Mouse (Mus musculus) gastrocnemius, adult 2 months (tissue): ENCODE measurements around the gene Cx3cr1. TPM values are rescaled to one million over a fixed set of nuclear protein-coding genes. Genes with fewer than 3 reads are reported as not detected.
A peak's percentile ranks its signal among the peaks of the same experiment; 100 is the strongest.

ENCODE experiments used
- DNase-seq: peaks from one replicate; pipeline ENCODE4 v3.0.0; 2022
- H3K27ac ChIP-seq: fragments of 200-600 bp; 2 replicates; pipeline ENCODE4 v1.8.1; 2022; ENCODE audit warnings: mild to moderate bottlenecking
- H3K4me3 ChIP-seq: fragments of 200-600 bp; 2 replicates; pipeline ENCODE4 v1.8.1; 2022; ENCODE audit warnings: mild to moderate bottlenecking, moderate library complexity
- CTCF ChIP-seq: fragments of 200-600 bp; IDR thresholded peaks from 2 replicates; pipeline ENCODE4 v1.8.1; 2022; ENCODE audit warnings: antibody characterized with exemption, mild to moderate bottlenecking, moderate library complexity
- intact Hi-C: fragments of 180-260 bp; cut with DNase I; formaldehyde crosslinking; loops from one replicate; pipeline ENCODE4 v1.15.1; 2025
- total RNA-seq, 2 experiments: library from RNA; stranded (reverse); gene quantifications; 2 replicates each; pipeline ENCODE4 v1.2.3; 2021

Cx3cr1 gene
- total RNA-seq, 2 experiments from 2014 or later = 0.15 to 0.20 TPM

DNA sequence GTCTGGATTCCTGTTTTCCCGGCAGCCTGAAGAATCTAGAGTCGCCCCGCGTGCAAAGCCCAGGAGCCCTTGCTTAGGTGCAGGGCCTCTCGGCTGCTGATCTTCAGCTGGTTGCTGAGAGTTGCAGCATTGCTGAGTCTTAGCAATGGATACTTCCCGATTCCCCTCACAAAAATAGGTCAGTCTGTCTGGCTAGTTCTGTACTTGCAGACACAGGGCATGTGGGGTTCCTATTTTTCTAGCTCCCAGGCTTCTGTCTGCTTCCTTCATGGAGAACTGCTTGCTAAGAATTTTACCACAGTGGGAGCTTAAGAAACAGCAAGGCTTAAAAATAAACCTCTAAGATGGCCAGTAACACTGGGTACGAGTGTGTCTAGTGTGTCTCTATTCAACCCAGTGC lies 32.3 kb downstream of the Cx3cr1 start:
- no peak for TF ChIP-seq CTCF
- no peak overlapping the region for H3K4me3 ChIP-seq
- DNase-seq = no peak
- H3K27ac ChIP-seq = no peak overlapping the region
- intact Hi-C loops = no loop called here

- H3K27ac ChIP-seq = no peak overlapping the region
- DNase-seq = no peak
- no peak for TF ChIP-seq CTCF
Measured at GRCm38 (mm10) chr9:120034375-120034774, 35.3 kb downstream of the Cx3cr1 start.

DNA sequence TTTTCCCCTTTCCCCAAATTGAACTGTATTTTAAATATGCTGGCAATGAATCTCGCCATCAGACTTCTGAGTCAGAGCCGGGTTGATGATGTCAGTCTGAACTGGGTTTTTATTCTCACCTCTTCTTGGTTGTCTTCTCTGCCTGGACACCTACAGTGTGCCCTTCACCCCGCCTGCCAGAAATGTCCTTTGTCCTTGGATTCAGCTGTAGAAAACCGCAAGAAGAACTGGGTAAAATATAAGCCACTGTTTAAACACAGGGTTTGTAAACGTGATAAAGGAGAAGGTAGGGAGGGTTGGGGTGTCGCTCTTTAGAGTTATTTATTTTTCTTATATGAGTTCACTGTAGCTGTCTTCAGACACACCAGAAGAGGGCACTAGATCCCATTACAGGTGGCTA lies 37.0 kb downstream of the Cx3cr1 start:
- TF ChIP-seq CTCF = no peak
- Histone ChIP-seq H3K4me3 (no peak overlapping the region), H3K27ac (no peak overlapping the region)
- intact Hi-C loops = no loop called here
- DNase-seq = no peak

More at GRCm38 (mm10) chr9:120034375-120034774, 35.3 kb downstream of the Cx3cr1 start:
- intact Hi-C loops = no loop called here
- no peak overlapping the region for H3K4me3 ChIP-seq

GRCm38 (mm10) chr9:120030421-120030820 lies 39.3 kb downstream of the Cx3cr1 start:
- intact Hi-C loops = no loop called here
- Histone ChIP-seq H3K27ac (no peak overlapping the region), H3K4me3 (no peak overlapping the region)
- TF ChIP-seq CTCF = no peak
- DNase-seq = no peak

- DNase-seq = no peak
- intact Hi-C loops = no loop called here
- no peak for TF ChIP-seq CTCF
- Histone ChIP-seq H3K27ac (no peak overlapping the region), H3K4me3 (no peak overlapping the region)
Measured at GRCm38 (mm10) chr9:120029880-120030279, 39.8 kb downstream of the Cx3cr1 start.

- intact Hi-C loops = loop anchor here (1.0 kb wide), 2 partner anchors 46 to 71 kb away; no protein-coding TSS in a partner anchor
- Histone ChIP-seq H3K27ac (peak overlapping the region; percentile 91), H3K4me3 (peak overlapping the region; percentile 52)
- peak; percentile 73 for TF ChIP-seq CTCF
- peak; percentile 80 for DNase-seq
Measured at GRCm38 (mm10) chr9:120027401-120028151, 42.1 kb downstream of the Cx3cr1 start.

DNA sequence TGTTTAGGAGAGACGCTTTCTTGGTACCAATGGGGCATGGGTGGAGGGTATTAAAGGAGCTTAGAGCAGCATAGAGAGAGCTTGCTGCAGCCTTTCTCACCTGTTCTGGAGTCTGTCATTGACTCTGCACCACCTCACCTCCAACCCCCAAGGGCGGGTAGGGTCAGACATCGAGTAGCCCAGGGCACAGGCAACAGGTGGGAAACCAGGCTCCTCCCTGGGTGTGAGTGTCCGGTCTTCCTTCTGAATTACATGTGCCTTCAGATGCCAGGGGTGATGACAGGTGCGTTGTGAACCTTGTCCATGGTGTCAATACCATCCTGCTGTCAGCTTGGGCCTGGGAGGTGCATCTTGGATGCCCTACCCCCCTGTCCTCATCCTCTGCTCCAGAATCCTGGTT lies 45.1 kb downstream of the Cx3cr1 start:
- no peak for TF ChIP-seq CTCF
- DNase-seq = no peak
- intact Hi-C loops = no loop called here
- Histone ChIP-seq H3K27ac (peak overlapping the region; percentile 99), H3K4me3 (no peak overlapping the region)

DNA sequence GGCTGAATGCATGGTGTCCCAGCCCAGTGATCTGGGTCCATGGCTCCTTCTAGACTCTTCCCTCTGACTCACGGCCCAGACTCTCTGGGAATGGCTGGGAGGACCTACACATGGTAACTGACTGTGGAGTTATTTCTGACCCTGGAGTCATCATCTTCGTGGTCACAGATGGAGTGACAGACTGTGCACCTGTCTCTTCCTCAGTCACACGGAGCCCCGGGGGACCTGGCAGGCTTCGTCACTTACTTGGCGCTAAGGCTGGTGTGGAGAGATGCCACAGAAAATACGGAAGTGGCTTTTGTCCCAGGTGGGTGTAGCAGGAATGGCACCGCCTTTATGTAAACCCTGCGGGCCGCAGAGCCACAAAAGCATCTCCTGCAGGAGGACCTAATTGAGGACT lies 45.5 kb downstream of the Cx3cr1 start:
- intact Hi-C loops = no loop called here
- H3K4me3 ChIP-seq = peak overlapping the region; percentile 82
- DNase-seq = peak; percentile 80
- H3K27ac ChIP-seq = peak overlapping the region; percentile 99
- TF ChIP-seq CTCF = no peak

GRCm38 (mm10) chr9:120023086-120023811 lies 46.4 kb downstream of the Cx3cr1 start, which contains the start of gene Xirp1:
Xirp1 (minus strand) TSS chr9:120023598.
- peak; percentile 71 for DNase-seq
- Histone ChIP-seq H3K27ac (peak within 1 kb of the TSS; percentile 99), H3K4me3 (peak within 1 kb of the TSS; percentile 82)
- intact Hi-C loops = no loop called here
- no peak for TF ChIP-seq CTCF

DNA sequence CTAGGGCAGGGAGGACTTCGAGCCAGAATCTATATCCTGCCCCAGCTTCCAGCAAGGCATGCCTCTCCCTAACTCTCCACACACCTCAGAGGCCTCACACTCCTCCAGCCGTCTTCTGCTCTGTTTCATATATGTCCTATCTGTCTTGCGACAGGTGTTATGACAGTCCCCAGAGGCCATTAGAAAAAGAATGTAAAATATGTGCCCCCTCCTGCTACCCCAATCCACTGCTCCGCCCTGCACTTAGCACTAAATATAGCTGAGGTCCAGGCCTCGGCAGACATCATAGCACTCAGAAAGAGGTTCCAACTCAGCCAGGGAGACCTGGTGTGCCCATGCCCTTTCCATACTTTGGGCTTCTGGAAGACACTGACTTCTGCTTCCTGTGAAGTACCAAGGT lies 48.5 kb downstream of the Cx3cr1 start:
- no peak for DNase-seq
- intact Hi-C loops = no loop called here
- peak overlapping the region; percentile 82 for H3K4me3 ChIP-seq
- no peak for TF ChIP-seq CTCF
- H3K27ac ChIP-seq = peak overlapping the region; percentile 99

- Histone ChIP-seq H3K27ac (peak overlapping the region; percentile 99), H3K4me3 (peak overlapping the region; percentile 82)
Measured at GRCm38 (mm10) chr9:120020285-120020890, 49.3 kb downstream of the Cx3cr1 start.

DNA sequence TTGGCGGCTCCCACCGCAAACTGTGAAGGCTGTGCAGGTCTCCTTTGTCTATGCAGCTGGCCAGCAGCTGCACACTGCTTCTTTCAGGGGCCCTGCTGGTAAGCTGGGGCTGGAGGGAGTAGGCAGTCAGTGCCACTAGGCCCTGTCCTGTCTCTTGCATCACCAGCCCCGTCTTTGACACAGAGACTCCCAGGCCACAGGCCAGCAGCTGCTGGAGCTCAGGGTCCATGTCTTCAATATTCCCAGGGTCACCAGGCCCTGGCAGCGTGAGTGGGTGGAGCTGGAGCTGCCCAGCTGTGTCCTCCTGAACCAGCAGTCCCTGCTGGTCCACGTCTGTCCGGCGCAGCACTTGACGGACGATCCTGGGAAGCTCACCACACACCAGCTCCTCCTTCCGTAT lies 52.7 kb downstream of the Cx3cr1 start:
- no peak for DNase-seq
- H3K4me3 ChIP-seq = no peak overlapping the region
- TF ChIP-seq CTCF = no peak
- intact Hi-C loops = no loop called here
- no peak overlapping the region; the same call in 1 of the 2 replicates for H3K27ac ChIP-seq

More at GRCm38 (mm10) chr9:120020285-120020890, 49.3 kb downstream of the Cx3cr1 start:
- peak; percentile 85 for DNase-seq
- intact Hi-C loops = no loop called here
- peak; percentile 84 for TF ChIP-seq CTCF

DNA sequence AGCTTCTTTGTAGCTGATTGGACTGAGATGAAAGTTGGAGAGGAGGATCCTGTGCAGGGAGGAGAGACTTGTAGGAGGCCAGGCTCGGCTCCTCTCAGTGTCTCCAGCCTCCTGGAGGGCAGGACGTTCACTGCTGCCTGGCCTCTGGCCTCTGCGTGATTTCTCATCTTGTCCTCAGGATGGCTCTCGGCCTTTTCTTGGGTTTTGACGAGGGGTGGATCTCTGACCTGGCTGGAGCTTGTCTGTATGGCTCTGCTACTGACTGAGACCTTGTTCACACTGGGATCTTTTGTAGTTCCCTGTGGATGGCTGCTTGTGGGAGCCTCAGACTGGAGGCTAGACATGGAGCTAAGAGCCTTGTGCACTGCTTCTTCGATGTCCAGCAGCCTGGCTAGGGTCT lies 54.9 kb downstream of the Cx3cr1 start:
- peak overlapping the region; percentile 35 for H3K27ac ChIP-seq
- no peak for DNase-seq
- H3K4me3 ChIP-seq = no peak overlapping the region
- intact Hi-C loops = no loop called here
- TF ChIP-seq CTCF = no peak
